ENCODE assay signal across 16 mouse cellular contexts in the genomic region with DNA sequence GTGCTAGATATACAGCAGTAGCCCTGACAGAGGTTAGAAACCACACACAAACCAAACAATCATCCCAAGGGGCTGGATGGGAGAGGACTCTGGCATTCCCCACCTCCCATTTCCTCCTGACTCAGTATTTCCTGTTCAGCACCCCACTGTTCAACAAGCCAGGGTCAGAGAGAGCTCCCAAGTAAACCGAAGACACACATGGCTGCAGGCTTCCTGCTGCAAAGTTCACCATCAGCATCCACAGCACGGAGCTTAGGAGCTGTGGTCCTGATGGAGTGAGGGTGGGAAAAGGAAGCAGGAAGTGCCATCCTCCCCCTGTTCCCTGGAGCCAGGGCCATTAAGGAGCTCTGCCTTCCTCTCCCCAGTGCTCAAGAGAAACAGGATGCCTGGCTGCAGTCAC. TPM values are rescaled to one million over a fixed set of nuclear protein-coding genes. Genes with fewer than 3 reads are reported as not detected.
DNase-seq lines count a peak whose midpoint lies in the region; ATAC-seq lines count a peak whose summit lies in the region.
"Had no signal": no experiment of that assay in that cellular context is flagged by ENCODE, and none has a peak within 500 bp of the region (broad histone marks: within the 10 kb centered on the region; RNA-seq: fewer than 3 reads in every experiment).

No protein-coding gene starts in this region.

- H3K9me3 ChIP-seq in heart, embryonic 16.5 days (replicated peaks; ENCODE audit: control insufficient read depth, low read length) = no peaks in the 10 kb centered on the region
- no peaks in the 10 kb centered on the region for H3K9me3 ChIP-seq in intestine, embryonic 16.5 days (ENCODE audit: control insufficient read depth, low read length)
- no peaks in the 10 kb centered on the region for H3K9me3 ChIP-seq in forebrain, embryonic 14.5 days (replicated peaks; ENCODE audit: control insufficient read depth, low read length)
- H3K9me3 ChIP-seq: midbrain, embryonic 10.5 days had no signal

- H3K9ac ChIP-seq in heart, embryonic 16.5 days (ENCODE audit: low read length) = no peak overlapping the region
- no peak overlapping the region for H3K9ac ChIP-seq in intestine, embryonic 16.5 days (ENCODE audit: low read depth, low read length)
- H3K9ac ChIP-seq in forebrain, embryonic 14.5 days (ENCODE audit: low read length) = no peak overlapping the region

- peak overlapping the region; percentile 10; the same call in 1 of the 2 replicates for H3K27ac ChIP-seq in heart, embryonic 16.5 days (ENCODE audit: low read length)
- H3K27ac ChIP-seq in intestine, embryonic 16.5 days (ENCODE audit: low read length) = no peak overlapping the region
- H3K27ac ChIP-seq in forebrain, embryonic 14.5 days (ENCODE audit: low read depth, low read length) = no peak overlapping the region
- H3K27ac ChIP-seq: midbrain, embryonic 10.5 days had no signal

- H3K4me2 ChIP-seq in heart, embryonic 16.5 days (ENCODE audit: low read depth, low read length) = peak overlapping the region; percentile 14; the same call in 1 of the 2 replicates
- H3K4me2 ChIP-seq in intestine, embryonic 16.5 days (ENCODE audit: low read depth, low read length) = 0 out of 2 replicates have a peak overlapping the region, but pooled peaks have one; percentile 1
- no peak overlapping the region for H3K4me2 ChIP-seq in forebrain, embryonic 14.5 days (ENCODE audit: low read length)

- ATAC-seq in heart, embryonic 16.5 days (replicated peaks; ENCODE audit: extremely low read depth, insufficient read depth, low FRiP score) = no peak
- no peak for ATAC-seq in intestine, embryonic 16.5 days
- ATAC-seq in forebrain, embryonic 14.5 days = no peak

- no peak for DNase-seq in heart, adult 8-10 months (ENCODE audit: low spot score)
- DNase-seq in lung, postnatal 10 days = peak; percentile 31
- DNase-seq in lung, postnatal 36 days = no peak
- DNase-seq in yolk sac, embryonic 10.5 days (ENCODE audit: low spot score) = peak; percentile 53
- DNase-seq in forebrain, embryonic 14.5 days (ENCODE audit: low spot score) = no peak
- DNase-seq: adrenal gland, postnatal 25 days; cerebellum, adult 11 months; thymus, postnatal 36 days had no signal

- no peaks in the 10 kb centered on the region for H3K36me3 ChIP-seq in heart, embryonic 16.5 days (ENCODE audit: control insufficient read depth, insufficient read depth)
- H3K36me3 ChIP-seq in intestine, embryonic 16.5 days (ENCODE audit: control insufficient read depth, insufficient read depth, low read length) = no peaks in the 10 kb centered on the region
- H3K36me3 ChIP-seq in forebrain, embryonic 14.5 days (ENCODE audit: control insufficient read depth, insufficient read depth, low read length) = no peaks in the 10 kb centered on the region
- H3K36me3 ChIP-seq: midbrain, embryonic 10.5 days had no signal

- no peaks in the 10 kb centered on the region for H3K4me1 ChIP-seq in heart, embryonic 16.5 days (ENCODE audit: control insufficient read depth, insufficient read depth, low read length)
- no peaks in the 10 kb centered on the region for H3K4me1 ChIP-seq in intestine, embryonic 16.5 days (ENCODE audit: control insufficient read depth, insufficient read depth, low read length)
- no peaks in the 10 kb centered on the region for H3K4me1 ChIP-seq in forebrain, embryonic 14.5 days (ENCODE audit: control insufficient read depth, insufficient read depth, low read length)
- H3K4me1 ChIP-seq: midbrain, embryonic 10.5 days had no signal

- H3K27me3 ChIP-seq in heart, embryonic 16.5 days (ENCODE audit: control insufficient read depth, insufficient read depth, low read length) = no peaks in the 10 kb centered on the region
- no peaks in the 10 kb centered on the region for H3K27me3 ChIP-seq in intestine, embryonic 16.5 days (replicated peaks; ENCODE audit: control insufficient read depth, insufficient read depth, low read length)
- no peaks in the 10 kb centered on the region for H3K27me3 ChIP-seq in forebrain, embryonic 14.5 days (replicated peaks; ENCODE audit: control insufficient read depth, insufficient read depth, low read length)
- H3K27me3 ChIP-seq: CH12.LX had no signal

- no peak overlapping the region for H3K4me3 ChIP-seq in heart, embryonic 16.5 days (ENCODE audit: low read length)
- H3K4me3 ChIP-seq in intestine, embryonic 16.5 days (ENCODE audit: low read length) = no peak overlapping the region
- no peak overlapping the region for H3K4me3 ChIP-seq in forebrain, embryonic 14.5 days (ENCODE audit: low read depth, low read length)
- H3K4me3 ChIP-seq: midbrain, embryonic 10.5 days had no signal

- WGBS in heart, embryonic 16.5 days = 25% methylated on average over 2 of the region's 2 CpGs
- WGBS in intestine, embryonic 16.5 days = 33% methylated on average over 2 of the region's 2 CpGs
- 67% methylated on average over 2 of the region's 2 CpGs for WGBS in forebrain, embryonic 14.5 days

RNA-seq across cellular contexts. Expression of a gene that starts 40.9 kb away (rescaled TPM):
- polyA plus RNA-seq in heart, embryonic 16.5 days (2015; fragmentation: Nextera tagmentation; extraction: Ambion mirVana) = not detected in 2 replicates
- total RNA-seq in heart, adult 8-10 months (2022) = not detected
- polyA plus RNA-seq in intestine, embryonic 16.5 days (2015; fragmentation: Nextera tagmentation; extraction: Ambion mirVana) = not detected in 2 replicates
- polyA plus RNA-seq in forebrain, embryonic 14.5 days (2014; fragmentation: Nextera tagmentation; extraction: Ambion mirVana) = not detected in 2 replicates
- total RNA-seq: adrenal gland, postnatal 25 days; CH12.LX; left cerebral cortex, postnatal 14 days had no signal
- polyA plus RNA-seq: embryonic facial prominence, embryonic 11.5 days; gonadal fat pad, adult 2 months; midbrain, embryonic 10.5 days; neural tube, embryonic 11.5 days had no signal

Comparison
In these comparisons a context has a peak if more than half of its experiments do, and no peak if none do; other contexts are left out.
1. DNase-seq: peak in lung, postnatal 10 days (single experiment) and yolk sac, embryonic 10.5 days (single experiment); none in heart, adult 8-10 months (single experiment), lung, postnatal 36 days (single experiment) and forebrain, embryonic 14.5 days (single experiment).